Mouse (Mus musculus): ENCODE data around the gene Olfr71.

- no peak for TF ChIP-seq CTCF (IDR thresholded peaks at IDR 0.05; ENCODE audit: low read depth)
- no peak for TF ChIP-seq EP300 (IDR thresholded peaks at IDR 0.05; ENCODE audit: low read depth)
Measured at GRCm38 (mm10) chr4:43655656-43656338, 54.3 kb downstream of the Olfr71 start.

All from heart, postnatal 0 days (tissue).